Mouse (Mus musculus): Measurements from ENCODE around the gene Best3. TPM values are rescaled to one million over a fixed set of nuclear protein-coding genes. Genes with fewer than 3 reads are reported as not detected.

Gene Best3
- polyA plus RNA-seq, 1 experiment = 1.4 TPM

DNA sequence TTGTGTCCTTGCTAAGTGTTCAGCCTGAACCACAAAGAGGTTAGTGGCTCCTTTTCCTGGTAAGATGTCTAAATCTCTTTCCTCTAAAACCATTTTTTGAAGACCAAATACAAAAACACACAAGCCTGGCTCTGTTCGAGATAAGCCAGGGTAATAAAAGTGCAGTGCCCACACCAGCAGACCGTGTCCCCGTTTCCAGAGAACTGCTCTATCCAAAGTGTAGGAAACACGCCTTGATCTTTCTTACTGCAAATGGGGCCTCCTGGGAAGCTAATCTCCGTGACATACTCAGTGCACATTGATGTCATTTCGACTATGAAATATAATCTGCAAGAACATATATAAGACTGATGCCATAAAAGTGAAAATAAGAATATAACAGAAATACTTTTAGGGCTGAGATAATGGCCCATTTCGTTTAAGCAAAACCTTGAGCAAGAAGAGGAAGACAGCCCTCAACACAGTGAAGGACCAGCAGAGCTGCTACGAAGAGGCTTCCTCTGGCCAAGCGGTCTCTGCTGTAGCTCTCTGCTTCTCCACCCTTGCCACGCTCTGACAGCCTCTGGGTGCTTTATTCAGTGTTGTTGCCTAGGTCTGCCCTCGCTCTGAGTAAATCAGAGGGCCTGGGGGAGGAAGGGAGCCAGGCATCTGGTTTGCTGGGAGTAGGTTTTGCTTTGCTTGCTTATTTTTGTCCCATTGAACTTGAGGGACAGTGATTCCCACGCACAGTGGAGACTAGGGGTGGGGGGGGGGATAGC lies 19.8 kb downstream of the Best3 start:
- Histone ChIP-seq H3K27me3 (ENCODE audit: control insufficient read depth, insufficient read depth, insufficient read length) (no peaks in the 10 kb centered on the region), H3K36me3 (ENCODE audit: control insufficient read depth, insufficient read depth) (no peaks in the 10 kb centered on the region), H3K4me3 (no peak overlapping the region), H3K79me2 (ENCODE audit: control insufficient read depth, insufficient read depth) (no peaks in the 10 kb centered on the region), H3ac (ENCODE audit: control insufficient read depth, insufficient read length) (no peak overlapping the region), H3K4me2 (ENCODE audit: low read depth) (no peak overlapping the region)
- TF ChIP-seq REST (IDR thresholded peaks at IDR 0.05; ENCODE audit: insufficient read depth, insufficient read length) = no peak
- no peak for TF ChIP-seq MAX (IDR thresholded peaks at IDR 0.05; ENCODE audit: low read depth)
- no peak for TF ChIP-seq MYOG (IDR thresholded peaks at IDR 0.05; ENCODE audit: control insufficient read depth in 1 of 3, insufficient read depth in 1 of 3, insufficient read length in 2 of 3, low read depth in 2 of 3)
- no peak for TF ChIP-seq SRF (IDR thresholded peaks at IDR 0.05; ENCODE audit: control insufficient read depth, insufficient read length, low read depth)
- no peak for TF ChIP-seq E2F4 (IDR thresholded peaks at IDR 0.05; ENCODE audit: insufficient read depth)

DNA sequence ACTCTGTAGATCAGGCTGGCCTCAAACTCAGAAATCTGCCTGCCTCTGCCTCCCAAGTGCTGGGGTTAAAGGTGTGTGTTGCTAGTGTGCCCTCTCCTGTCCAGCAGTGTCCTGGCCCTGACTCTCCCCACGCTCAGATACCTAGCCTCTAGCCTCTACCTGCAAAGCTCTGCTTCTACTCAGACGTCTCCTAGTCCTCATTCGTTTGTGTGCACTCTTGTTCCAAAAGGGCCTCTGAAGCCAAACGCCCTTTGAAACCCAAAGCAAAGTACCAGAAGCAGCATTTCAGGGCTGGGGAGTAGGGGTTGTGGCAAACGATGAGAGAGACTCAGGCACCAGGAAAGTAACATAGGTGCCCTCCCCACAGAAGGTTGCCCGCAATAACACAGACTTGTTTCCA lies 23.6 kb downstream of the Best3 start:
- H3K79me2 ChIP-seq (ENCODE audit: control insufficient read depth, insufficient read depth) = no peaks in the 10 kb centered on the region
- H3K4me2 ChIP-seq (ENCODE audit: low read depth) = no peak overlapping the region
- TF ChIP-seq SRF (IDR thresholded peaks at IDR 0.05; ENCODE audit: control insufficient read depth, insufficient read length, low read depth) = no peak
- TF ChIP-seq MYOG (IDR thresholded peaks at IDR 0.05; ENCODE audit: control insufficient read depth in 1 of 3, insufficient read depth in 1 of 3, insufficient read length in 2 of 3, low read depth in 2 of 3) = no peak
- H3ac ChIP-seq (ENCODE audit: control insufficient read depth, insufficient read length) = no peak overlapping the region
- H3K27me3 ChIP-seq (ENCODE audit: control insufficient read depth, insufficient read depth, insufficient read length) = no peaks in the 10 kb centered on the region
- H3K4me3 ChIP-seq = no peak overlapping the region
- no peaks in the 10 kb centered on the region for H3K36me3 ChIP-seq (ENCODE audit: control insufficient read depth, insufficient read depth)

DNA sequence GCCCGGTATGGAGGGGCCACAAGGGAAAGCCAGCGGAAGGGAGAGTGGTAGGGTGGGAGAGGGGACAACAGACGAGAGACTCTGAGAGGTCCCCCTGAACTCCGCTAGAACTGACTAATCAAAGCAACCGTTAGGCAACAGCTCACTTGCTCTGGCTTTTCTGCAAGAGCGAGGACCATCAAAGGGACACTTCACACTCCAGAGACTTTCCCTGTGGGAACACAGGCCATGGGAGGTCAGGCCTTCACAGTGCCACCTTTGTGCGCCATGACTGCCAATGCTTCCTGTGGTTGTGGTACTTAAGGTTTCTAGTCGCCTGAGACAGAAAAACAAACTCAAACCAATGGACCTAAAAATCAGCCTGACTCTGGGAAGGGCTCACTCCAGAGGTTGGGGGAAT lies 24.9 kb downstream of the Best3 start:
- H3K79me2 ChIP-seq (ENCODE audit: control insufficient read depth, insufficient read depth) = no peaks in the 10 kb centered on the region
- TF ChIP-seq MYOG (IDR thresholded peaks at IDR 0.05; ENCODE audit: control insufficient read depth in 1 of 3, insufficient read depth in 1 of 3, insufficient read length in 2 of 3, low read depth in 2 of 3) (no peak), TCF12 (IDR thresholded peaks at IDR 0.05; ENCODE audit: insufficient read depth, poor library complexity, severe bottlenecking) (no peak), CEBPB (IDR thresholded peaks at IDR 0.05; ENCODE audit: insufficient read depth, poor library complexity, severe bottlenecking) (no peak), MAX (IDR thresholded peaks at IDR 0.05; ENCODE audit: low read depth) (no peak), USF1 (IDR thresholded peaks at IDR 0.05; ENCODE audit: low read depth) (no peak), E2F4 (IDR thresholded peaks at IDR 0.05; ENCODE audit: insufficient read depth) (no peak), SRF (IDR thresholded peaks at IDR 0.05; ENCODE audit: control insufficient read depth, insufficient read length, low read depth) (no peak), REST (IDR thresholded peaks at IDR 0.05; ENCODE audit: insufficient read depth, insufficient read length) (no peak), POLR2A (IDR thresholded peaks at IDR 0.05; ENCODE audit: insufficient read length, low read depth) (no peak), TCF3 (IDR thresholded peaks at IDR 0.05; ENCODE audit: insufficient read length, low read depth) (no peak), MYOD1 (IDR thresholded peaks at IDR 0.05; ENCODE audit: control insufficient read depth in 1 of 3, insufficient read length in 2 of 3, low read depth in 2 of 3) (no peak)
- H3ac ChIP-seq (ENCODE audit: control insufficient read depth, insufficient read length) = no peak overlapping the region
- no peak overlapping the region for H3K4me3 ChIP-seq
- H3K27me3 ChIP-seq (ENCODE audit: control insufficient read depth, insufficient read depth, insufficient read length) = no peaks in the 10 kb centered on the region
- no peak overlapping the region for H3K4me2 ChIP-seq (ENCODE audit: low read depth)
- no peaks in the 10 kb centered on the region for H3K36me3 ChIP-seq (ENCODE audit: control insufficient read depth, insufficient read depth)

DNA sequence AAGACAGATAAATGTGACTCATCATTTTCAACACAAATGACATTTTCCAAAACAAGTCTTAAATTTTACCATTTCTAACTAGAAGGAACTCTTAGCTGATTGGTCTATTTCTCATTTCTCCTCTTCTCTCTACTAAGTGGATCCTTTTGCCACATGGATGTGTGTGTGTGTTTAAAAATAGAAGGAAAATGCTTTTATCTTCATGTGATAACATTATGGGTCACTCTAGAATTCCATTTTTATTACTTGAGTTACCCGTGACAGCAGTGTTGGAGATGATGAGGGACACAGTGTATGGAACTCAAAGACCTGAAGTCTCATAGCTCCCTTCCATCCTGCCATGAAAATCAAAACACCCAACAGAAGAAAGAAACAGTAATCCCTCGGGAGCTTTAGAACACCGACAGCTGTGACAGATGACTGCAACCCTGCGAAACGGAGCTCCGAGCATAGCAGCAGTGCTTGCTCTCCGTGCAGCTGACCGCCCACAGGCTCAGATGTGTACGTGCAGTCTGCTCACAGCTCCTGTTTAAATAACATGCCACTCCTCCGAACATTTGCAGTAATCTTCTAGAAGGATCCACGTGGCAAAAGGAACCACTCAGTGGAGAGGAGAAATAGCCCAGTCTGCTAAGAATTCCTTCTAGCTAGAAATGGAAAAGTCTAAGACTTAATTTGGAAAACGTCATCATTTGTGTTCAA lies 27.7 kb downstream of the Best3 start:
- H3ac ChIP-seq (ENCODE audit: control insufficient read depth, insufficient read length) = no peak overlapping the region
- H3K36me3 ChIP-seq (ENCODE audit: control insufficient read depth, insufficient read depth) = no peaks in the 10 kb centered on the region
- H3K4me3 ChIP-seq = no peak overlapping the region
- H3K27me3 ChIP-seq (ENCODE audit: control insufficient read depth, insufficient read depth, insufficient read length) = no peaks in the 10 kb centered on the region
- no peaks in the 10 kb centered on the region for H3K79me2 ChIP-seq (ENCODE audit: control insufficient read depth, insufficient read depth)
- TF ChIP-seq REST (IDR thresholded peaks at IDR 0.05; ENCODE audit: insufficient read depth, insufficient read length) = no peak
- peak; percentile 46; the same call in 1 of the 2 replicates for TF ChIP-seq CEBPB (IDR thresholded peaks at IDR 0.05; ENCODE audit: insufficient read depth, poor library complexity, severe bottlenecking)
- TF ChIP-seq USF1 (IDR thresholded peaks at IDR 0.05; ENCODE audit: low read depth) = peak; percentile 62
- peak; percentile 38 to 92 (median 92) for TF ChIP-seq MYOD1 (IDR thresholded peaks at IDR 0.05; ENCODE audit: control insufficient read depth in 1 of 3, insufficient read length in 2 of 3, low read depth in 2 of 3)
- peak; percentile 74 for TF ChIP-seq POLR2AphosphoS2 (IDR thresholded peaks at IDR 0.05; ENCODE audit: insufficient read length, low read depth)
- TF ChIP-seq POLR2A (IDR thresholded peaks at IDR 0.05; ENCODE audit: insufficient read length, low read depth) = peak; percentile 84
- peak; percentile 68 for TF ChIP-seq TCF12 (IDR thresholded peaks at IDR 0.05; ENCODE audit: insufficient read depth, poor library complexity, severe bottlenecking)
- TF ChIP-seq E2F4 (IDR thresholded peaks at IDR 0.05; ENCODE audit: insufficient read depth) = no peak
- peak; percentile 84 to 96 (median 93) for TF ChIP-seq MYOG (IDR thresholded peaks at IDR 0.05; ENCODE audit: control insufficient read depth in 1 of 3, insufficient read depth in 1 of 3, insufficient read length in 2 of 3, low read depth in 2 of 3)
- no peak for TF ChIP-seq TCF3 (IDR thresholded peaks at IDR 0.05; ENCODE audit: insufficient read length, low read depth)
- TF ChIP-seq MAX (IDR thresholded peaks at IDR 0.05; ENCODE audit: low read depth) = no peak
- no peak for TF ChIP-seq SRF (IDR thresholded peaks at IDR 0.05; ENCODE audit: control insufficient read depth, insufficient read length, low read depth)
- H3K4me2 ChIP-seq (ENCODE audit: low read depth) = peak overlapping the region; percentile 82

DNA sequence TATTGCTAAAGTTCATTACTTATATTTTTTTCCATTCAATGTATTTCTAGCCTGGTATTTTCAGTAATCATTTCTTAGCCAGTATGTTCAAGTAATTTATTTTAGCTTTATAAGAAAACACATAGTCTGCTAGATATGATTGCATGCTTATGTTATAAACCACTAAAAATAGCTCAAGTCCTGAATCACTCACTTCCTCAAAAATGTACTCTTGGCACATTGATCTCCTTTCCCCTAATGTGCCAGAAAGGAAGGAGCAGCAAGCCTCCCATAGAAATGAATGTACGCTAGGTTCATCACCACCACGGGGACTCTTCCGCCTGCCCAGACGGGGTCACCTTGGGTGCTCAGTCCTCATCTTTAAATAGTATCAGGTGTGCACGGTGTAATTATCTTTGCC lies 28.5 kb downstream of the Best3 start:
- Histone ChIP-seq H3K4me2 (ENCODE audit: low read depth) (peak overlapping the region; percentile 82), H3K4me3 (no peak overlapping the region), H3K79me2 (ENCODE audit: control insufficient read depth, insufficient read depth) (no peaks in the 10 kb centered on the region), H3K27me3 (ENCODE audit: control insufficient read depth, insufficient read depth, insufficient read length) (no peaks in the 10 kb centered on the region), H3K36me3 (ENCODE audit: control insufficient read depth, insufficient read depth) (no peaks in the 10 kb centered on the region), H3ac (ENCODE audit: control insufficient read depth, insufficient read length) (no peak overlapping the region)
- no peak for TF ChIP-seq TCF3 (IDR thresholded peaks at IDR 0.05; ENCODE audit: insufficient read length, low read depth)
- no peak for TF ChIP-seq POLR2AphosphoS2 (IDR thresholded peaks at IDR 0.05; ENCODE audit: insufficient read length, low read depth)
- no peak for TF ChIP-seq MYOD1 (IDR thresholded peaks at IDR 0.05; ENCODE audit: control insufficient read depth in 1 of 3, insufficient read length in 2 of 3, low read depth in 2 of 3)
- no peak for TF ChIP-seq REST (IDR thresholded peaks at IDR 0.05; ENCODE audit: insufficient read depth, insufficient read length)
- no peak for TF ChIP-seq MAX (IDR thresholded peaks at IDR 0.05; ENCODE audit: low read depth)
- no peak for TF ChIP-seq MYOG (IDR thresholded peaks at IDR 0.05; ENCODE audit: control insufficient read depth in 1 of 3, insufficient read depth in 1 of 3, insufficient read length in 2 of 3, low read depth in 2 of 3)
- TF ChIP-seq SRF (IDR thresholded peaks at IDR 0.05; ENCODE audit: control insufficient read depth, insufficient read length, low read depth) = no peak
- TF ChIP-seq TCF12 (IDR thresholded peaks at IDR 0.05; ENCODE audit: insufficient read depth, poor library complexity, severe bottlenecking) = no peak
- no peak for TF ChIP-seq E2F4 (IDR thresholded peaks at IDR 0.05; ENCODE audit: insufficient read depth)
- TF ChIP-seq USF1 (IDR thresholded peaks at IDR 0.05; ENCODE audit: low read depth) = no peak
- TF ChIP-seq CEBPB (IDR thresholded peaks at IDR 0.05; ENCODE audit: insufficient read depth, poor library complexity, severe bottlenecking) = no peak
- TF ChIP-seq POLR2A (IDR thresholded peaks at IDR 0.05; ENCODE audit: insufficient read length, low read depth) = no peak

Data from myocyte (in vitro differentiated cells).